In the genomic region with DNA sequence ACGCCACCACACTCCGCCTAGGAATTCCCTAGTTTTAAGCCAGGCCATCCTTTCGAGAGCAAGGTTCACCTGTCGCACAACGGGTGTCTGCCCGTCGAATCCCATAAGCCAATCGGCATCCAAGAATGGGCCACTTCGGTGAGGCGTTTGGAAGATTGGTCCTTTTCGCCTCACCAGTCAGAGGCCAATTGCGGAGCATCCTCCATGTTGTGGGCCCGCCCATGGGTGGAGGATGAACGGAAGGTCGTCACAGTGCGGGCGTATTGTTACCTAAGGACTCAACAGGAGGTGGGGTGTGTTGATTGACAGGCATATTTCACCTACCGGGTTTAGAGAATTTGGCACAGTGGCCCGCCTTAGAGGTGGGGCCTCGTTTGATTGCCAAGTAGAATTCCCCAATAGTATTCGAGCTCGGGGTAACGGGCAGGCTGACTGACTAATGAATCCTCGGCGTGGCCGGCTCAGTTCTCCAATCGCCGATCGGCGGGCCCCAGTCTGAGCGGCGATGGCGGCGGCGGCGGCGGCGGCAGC, we compare ENCODE assay signal across 8 mouse cellular contexts. TPM values are rescaled to one million over a fixed set of nuclear protein-coding genes. Genes with fewer than 3 reads are reported as not detected.
DNase-seq lines count a peak whose midpoint lies in the region; ATAC-seq lines count a peak whose summit lies in the region.

No protein-coding gene starts in this region.

- H3K36me3 ChIP-seq in lung, embryonic 16.5 days (ENCODE audit: control insufficient read depth, insufficient read depth, low read length), result peaks cover 25% of the 10 kb centered on the region

- peak; percentile 99 for DNase-seq in MEL-GATA-1-ER (ENCODE audit: extremely low read depth, low read depth)
- peak; percentile 98 for DNase-seq in cerebellum, adult 8-10 months
- DNase-seq in forelimb bud, embryonic 11.5 days (ENCODE audit: low read depth, low spot score), result peak; percentile 99
- peak; percentile 99 for DNase-seq in layer of hippocampus, adult 9-10 months (ENCODE audit: low spot score)
- peak; percentile 96 for DNase-seq in ovary, postnatal 10 days (ENCODE audit: low spot score)
- peak; percentile 95 to 97 for DNase-seq in thymus, postnatal 10 days (ENCODE audit: low spot score in 2 of 2)

- H3K27me3 ChIP-seq in lung, embryonic 16.5 days (ENCODE audit: control insufficient read depth, insufficient read depth, low read depth, low read length), result no peaks in the 10 kb centered on the region

- H3K9me3 ChIP-seq in lung, embryonic 16.5 days (ENCODE audit: control insufficient read depth, low read length), result no peaks in the 10 kb centered on the region

- H3K4me2 ChIP-seq in lung, embryonic 16.5 days (ENCODE audit: low read depth, low read length), result peak overlapping the region; percentile 54

- H3K4me1 ChIP-seq in lung, embryonic 16.5 days (replicated peaks; ENCODE audit: control insufficient read depth, insufficient read depth, low read length), result peaks cover 9% of the 10 kb centered on the region; the same call in 1 of the 2 replicates

- H3K27ac ChIP-seq in lung, embryonic 16.5 days (ENCODE audit: low read length), result peak overlapping the region; percentile 93

- H3K4me3 ChIP-seq in lung, embryonic 16.5 days (ENCODE audit: low read length), result peak overlapping the region; percentile 93

- ATAC-seq in hematopoietic stem cell, adult 5-6 weeks (replicated peaks in 1 of 2; ENCODE audit: insufficient read depth in 1 of 2, low FRiP score in 2 of 2, low TSS enrichment in 1 of 2, low read depth in 1 of 2, poor library complexity in 2 of 2, severe bottlenecking in 2 of 2), result peak; percentile 98 to 99
- peak; percentile 98 for ATAC-seq in lung, embryonic 16.5 days (ENCODE audit: low read depth)

- H3K9ac ChIP-seq in lung, embryonic 16.5 days (ENCODE audit: low read length), result peak overlapping the region; percentile 100

- under 1% methylated on average over 32 of the region's 38 CpGs for WGBS in lung, embryonic 16.5 days

RNA-seq across cellular contexts. Expression of gene Pabpn1, which starts 1.4 kb away (rescaled TPM):
- 268 and 313 TPM in 2 replicates for total RNA-seq in hematopoietic stem cell, adult 5-6 weeks (2017)
- polyA plus RNA-seq in lung, embryonic 16.5 days (2015; fragmentation: Nextera tagmentation; extraction: Ambion mirVana), result 89.1 and 92.8 TPM in 2 replicates

RNA-seq across cellular contexts. Expression of gene Gm20521, which starts 10.5 kb away (rescaled TPM):
- not detected in 2 replicates for total RNA-seq in hematopoietic stem cell, adult 5-6 weeks (2017)
- not detected in 2 replicates for polyA plus RNA-seq in lung, embryonic 16.5 days (2015; fragmentation: Nextera tagmentation; extraction: Ambion mirVana)

RNA-seq across cellular contexts. Expression of gene Bcl2l2, which starts 10.5 kb away (rescaled TPM):
- 6.1 and 13.1 TPM in 2 replicates for total RNA-seq in hematopoietic stem cell, adult 5-6 weeks (2017)
- polyA plus RNA-seq in lung, embryonic 16.5 days (2015; fragmentation: Nextera tagmentation; extraction: Ambion mirVana), result 3.4 and 4.2 TPM in 2 replicates

RNA-seq across cellular contexts. Expression of gene Ppp1r3e, which starts 16.4 kb away (rescaled TPM):
- 2.6 and 3.6 TPM in 2 replicates for total RNA-seq in hematopoietic stem cell, adult 5-6 weeks (2017)
- 1.5 and 1.6 TPM in 2 replicates for polyA plus RNA-seq in lung, embryonic 16.5 days (2015; fragmentation: Nextera tagmentation; extraction: Ambion mirVana)

RNA-seq across cellular contexts. Expression of gene Slc22a17, which starts 19.2 kb away (rescaled TPM):
- 0.94 and 4.6 TPM in 2 replicates for total RNA-seq in hematopoietic stem cell, adult 5-6 weeks (2017)
- 27.2 and 28.3 TPM in 2 replicates for polyA plus RNA-seq in lung, embryonic 16.5 days (2015; fragmentation: Nextera tagmentation; extraction: Ambion mirVana)

Comparison
In these comparisons a context has a peak if more than half of its experiments do, and no peak if none do; other contexts are left out.
1. Peak in every context shown above with its lines: DNase-seq, ATAC-seq, H3K4me3 ChIP-seq and H3K27ac ChIP-seq.